Mouse (Mus musculus) erythroblast, adult 5-6 weeks (primary cell): ENCODE measurements at regions not wholly inside any gene's neighbourhood (a gene's known extent, or its start where the extent isn't known, plus 50 kb on each side); places are given as distances from the start of the nearest gene placed in this dataset.

Experiments used
- ATAC-seq: replicated peaks from 2 replicates; pipeline ENCODE4 v1.8.0; 2016; ENCODE audit warnings: moderate number of reproducible peaks, mild to moderate bottlenecking, moderate TSS enrichment, inconsistent platforms; ENCODE audit not compliant: poor library complexity, low FRiP score, severe bottlenecking

DNA sequence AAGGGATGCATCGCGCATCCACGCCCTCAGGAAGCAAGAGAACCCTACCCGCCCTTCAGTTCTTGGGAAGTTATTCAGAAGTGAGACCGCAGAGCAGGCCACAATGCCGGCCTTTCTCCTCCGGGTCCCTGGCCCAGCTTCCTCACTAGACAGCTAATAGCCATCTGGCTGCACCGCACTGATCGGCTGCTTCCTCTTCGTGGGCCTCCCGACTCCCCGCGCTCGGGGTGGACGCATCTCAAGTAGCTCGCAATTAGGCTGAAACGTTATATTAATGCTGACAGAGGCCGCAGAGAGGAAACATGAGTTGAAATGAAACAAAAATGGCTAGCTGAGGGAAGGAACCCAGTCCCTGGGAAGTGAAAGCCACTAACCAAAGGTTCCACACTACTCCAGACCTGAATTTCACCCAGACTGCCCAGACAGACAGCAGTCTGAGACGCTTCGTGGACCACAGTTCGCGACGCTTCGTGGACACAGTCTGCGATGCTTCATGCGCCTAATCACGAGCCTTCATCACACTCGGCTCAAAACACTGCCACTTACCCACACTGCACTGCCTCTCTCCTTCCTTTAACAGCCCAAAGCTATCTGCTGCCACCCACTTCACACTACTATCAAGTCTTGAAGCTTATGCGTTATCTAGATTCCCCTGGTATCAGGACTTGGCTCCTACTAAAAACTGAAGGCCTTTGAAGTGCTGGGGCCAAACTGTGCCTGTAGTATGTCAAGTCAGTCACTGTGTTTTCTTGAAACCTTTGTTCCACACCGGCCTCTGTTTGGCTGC lies 170.0 kb upstream of the Rpl34 start:
- no peak for ATAC-seq

DNA sequence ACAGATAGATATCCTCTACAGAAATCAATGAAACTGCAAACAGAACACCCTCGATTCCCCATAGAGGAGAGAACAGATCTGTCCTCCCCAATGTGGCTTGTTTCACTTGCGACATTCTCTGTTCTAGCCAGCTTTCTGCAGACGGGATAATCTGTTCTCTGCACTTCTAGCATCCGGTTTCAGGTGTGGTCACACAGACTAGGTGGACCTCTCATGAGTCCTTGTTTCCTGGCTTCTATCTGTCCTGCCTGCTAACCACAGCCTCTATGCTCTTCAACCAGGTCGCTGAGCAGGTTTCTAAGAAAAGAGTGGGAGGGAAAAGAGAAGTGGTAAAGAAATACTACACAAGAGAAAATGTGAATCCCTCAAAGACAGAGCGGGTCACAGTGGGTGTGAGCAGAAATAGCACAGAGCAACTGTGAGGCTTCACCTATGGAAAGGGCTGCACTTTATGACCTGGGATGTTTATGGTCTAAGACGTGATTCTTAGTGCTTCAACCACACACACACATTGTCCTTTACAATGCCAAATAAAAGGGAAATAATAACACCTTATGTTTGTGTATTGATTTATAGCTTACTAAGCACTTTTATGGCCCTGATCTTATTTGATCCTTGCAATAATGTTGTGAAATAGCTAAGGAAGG lies 164.1 kb upstream of the Rpl34 start:
- ATAC-seq, result no peak

DNA sequence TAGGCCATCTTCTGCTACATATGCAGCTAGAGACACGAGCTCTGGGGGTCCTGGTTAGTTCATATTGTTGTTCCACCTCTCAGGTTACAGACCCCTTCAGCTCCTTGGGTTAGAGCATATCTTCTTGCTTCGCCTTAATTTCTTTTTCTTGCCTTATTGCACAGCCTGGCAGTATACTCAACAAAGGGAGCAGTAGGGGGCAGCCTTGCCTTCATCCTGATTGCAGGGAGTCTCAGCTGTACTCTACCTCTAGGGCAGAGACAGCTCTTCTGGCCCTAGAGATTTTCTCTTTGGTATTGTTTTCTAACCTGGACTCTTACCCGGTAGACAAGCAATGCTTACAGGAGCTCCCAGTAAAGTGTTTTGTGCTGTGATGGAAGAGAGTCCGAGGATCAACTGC lies 161.1 kb upstream of the Rpl34 start:
- ATAC-seq, result no peak

DNA sequence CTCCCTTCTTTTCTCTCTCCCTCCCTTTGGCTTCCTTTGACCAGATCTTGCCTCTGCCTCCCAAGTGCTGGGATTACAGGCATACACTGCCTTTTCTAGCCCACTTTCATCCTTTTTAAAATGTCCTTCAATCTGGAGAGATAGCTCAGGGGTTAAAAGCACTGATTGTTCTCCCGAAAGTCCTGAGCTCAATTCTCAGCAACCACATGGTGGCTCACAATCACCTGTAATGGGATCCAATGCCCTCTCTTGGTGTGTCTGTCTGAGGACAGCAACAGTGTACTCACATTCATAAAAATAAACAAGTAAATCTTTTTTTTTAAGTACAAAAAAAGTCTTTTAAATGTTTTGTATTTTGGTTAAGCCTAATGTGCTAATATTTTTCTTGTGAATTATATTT lies 158.4 kb upstream of the Rpl34 start:
- no peak for ATAC-seq

DNA sequence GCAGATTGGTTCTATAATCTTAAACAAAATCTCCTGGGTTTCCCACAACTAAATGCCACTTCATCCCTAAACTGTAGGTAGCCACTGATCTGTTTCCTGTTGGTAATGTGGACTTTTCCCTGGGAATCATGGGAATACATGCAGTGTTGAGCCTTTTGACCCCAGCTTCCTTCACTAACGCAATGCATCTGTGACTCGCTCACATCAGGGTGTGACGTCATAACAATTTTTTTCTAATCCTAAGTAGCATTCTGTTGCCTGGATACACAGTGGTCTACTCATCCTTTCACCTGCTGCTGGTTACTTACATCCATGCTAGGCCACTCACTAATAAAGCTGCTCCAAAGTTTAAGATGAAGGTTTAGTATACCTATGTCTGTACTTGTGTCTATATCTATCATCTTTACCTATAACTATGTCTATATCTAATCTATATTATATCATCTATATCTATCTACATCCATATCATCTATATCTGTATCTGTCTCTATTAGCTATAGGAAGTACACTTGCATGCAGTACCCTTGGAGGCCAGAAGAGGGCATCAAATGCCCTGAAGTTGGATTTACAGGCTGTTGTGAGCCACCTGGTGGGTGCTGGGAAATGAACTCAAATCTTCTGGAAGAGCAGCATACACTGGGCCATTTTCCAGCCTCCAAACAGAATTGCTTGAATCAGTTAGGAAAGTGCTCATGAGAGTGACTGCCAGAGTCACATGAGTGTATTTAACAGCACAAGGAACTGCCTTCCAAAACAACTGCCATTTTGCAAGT lies 157.5 kb upstream of the Rpl34 start:
- ATAC-seq, result no peak

DNA sequence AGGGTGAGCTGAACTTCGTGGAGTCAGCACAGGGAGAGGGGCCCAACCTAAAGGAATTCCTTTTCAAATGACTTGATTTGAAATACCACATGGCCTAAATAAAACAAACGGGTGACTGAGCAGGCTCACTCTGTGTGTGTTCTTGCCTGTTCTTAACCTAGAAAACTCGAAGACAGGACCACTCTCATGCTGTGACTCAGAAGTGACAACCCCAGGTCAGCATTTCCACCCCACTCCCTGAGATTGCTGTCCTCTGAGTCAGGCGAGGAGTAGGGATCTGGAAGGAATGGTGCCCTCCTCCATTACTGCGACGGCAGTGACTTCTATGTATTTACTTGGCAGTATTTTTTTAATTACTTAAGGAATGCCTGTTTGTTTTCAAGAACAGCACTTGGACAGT lies 155.8 kb upstream of the Rpl34 start:
- no peak for ATAC-seq

DNA sequence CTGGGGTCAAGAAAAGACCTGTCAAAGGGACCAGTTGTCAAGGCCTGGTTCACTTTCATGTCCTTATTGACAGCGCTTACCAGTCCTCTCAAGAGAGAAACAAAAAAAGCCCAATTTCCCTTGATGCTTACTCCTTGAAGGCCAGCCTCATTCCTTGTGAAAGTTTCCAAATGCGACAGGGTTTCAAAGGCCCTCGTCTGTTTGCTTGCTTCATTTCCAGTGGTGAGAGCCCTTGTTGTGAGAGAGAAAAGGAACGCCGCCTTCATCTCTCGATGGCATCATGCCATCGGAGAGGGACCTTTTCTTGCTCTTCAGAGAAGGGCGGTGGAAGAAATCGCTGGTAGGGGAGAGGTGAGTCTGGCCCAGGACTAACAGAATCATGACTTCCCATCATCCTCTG lies 154.2 kb upstream of the Rpl34 start:
- ATAC-seq, result no peak

DNA sequence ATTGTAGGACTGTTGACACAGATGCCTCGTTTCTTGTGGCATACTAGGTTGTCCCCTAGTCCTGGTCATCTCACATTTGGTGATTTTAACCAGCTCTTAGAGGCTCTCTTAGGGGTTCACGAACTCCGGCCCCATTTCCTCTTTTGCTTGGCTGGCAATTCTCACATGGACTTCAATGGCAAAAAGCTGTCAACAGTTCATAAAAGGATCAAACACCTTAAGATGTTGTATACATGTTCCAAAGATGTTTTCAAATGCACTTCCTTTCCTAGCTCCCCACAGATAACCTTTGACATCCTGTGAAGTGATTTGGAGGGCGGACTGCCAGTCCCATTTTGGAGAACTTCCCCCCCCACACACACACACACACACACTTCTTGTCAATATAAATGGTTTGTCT lies 153.7 kb upstream of the Rpl34 start:
- ATAC-seq, result no peak

DNA sequence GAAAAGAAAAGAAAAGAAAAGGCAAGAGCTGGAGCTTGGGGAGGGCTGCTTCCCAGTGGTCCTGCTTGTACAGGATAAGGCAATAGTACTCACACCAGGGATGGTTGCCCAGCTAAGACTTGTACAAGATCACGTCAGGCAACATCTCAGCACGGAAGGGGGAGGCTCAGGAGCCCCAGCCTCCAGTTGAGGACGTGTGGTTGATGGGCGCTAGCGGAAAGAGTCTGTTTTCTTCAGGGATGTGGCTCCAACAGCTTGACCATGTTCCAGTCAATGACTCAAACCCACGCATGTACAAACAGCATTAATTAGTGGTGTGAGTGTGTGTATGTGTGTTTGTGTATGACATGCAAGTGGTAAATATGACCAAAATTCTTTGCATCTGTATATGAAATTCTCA lies 153.1 kb upstream of the Rpl34 start:
- ATAC-seq, result no peak

DNA sequence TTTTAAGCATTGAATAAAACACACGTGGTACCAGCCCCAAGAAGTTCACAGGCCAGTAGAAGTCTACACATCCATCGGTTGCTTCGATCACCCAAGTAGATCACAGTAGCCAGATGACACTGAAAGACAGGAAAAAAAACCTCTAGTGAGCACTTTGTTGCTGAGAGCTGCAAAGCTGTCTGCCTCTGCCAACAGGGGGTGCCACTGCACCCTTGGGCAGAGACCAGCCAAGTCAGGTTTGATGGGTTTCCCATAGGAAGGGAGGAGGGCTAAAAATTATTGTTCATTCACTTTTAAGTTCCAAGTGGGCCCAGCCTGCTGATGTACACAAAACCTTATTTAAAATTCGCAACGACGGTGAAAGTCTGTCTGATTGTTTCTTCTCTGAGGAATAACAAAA lies 150.3 kb upstream of the Rpl34 start:
- ATAC-seq, result no peak

DNA sequence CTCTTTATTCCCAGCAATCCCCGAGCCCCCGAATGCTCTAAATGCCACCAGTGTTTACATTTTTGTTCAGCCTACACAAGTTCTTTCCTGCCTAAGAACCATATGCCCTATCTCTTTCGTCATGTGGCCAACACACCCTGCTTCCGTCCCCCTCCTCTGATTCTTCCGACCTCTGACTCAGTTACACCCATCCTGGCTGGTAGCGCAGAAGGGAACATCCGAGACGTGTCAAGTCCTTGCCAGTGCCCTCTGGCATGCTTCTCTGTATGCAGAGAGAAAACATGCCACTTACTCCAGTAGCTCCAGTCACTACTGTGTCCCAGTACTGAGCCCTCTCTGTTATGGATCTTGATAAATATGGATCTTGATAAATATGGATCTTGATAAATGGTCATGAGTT lies 149.3 kb upstream of the Rpl34 start:
- ATAC-seq, result no peak

DNA sequence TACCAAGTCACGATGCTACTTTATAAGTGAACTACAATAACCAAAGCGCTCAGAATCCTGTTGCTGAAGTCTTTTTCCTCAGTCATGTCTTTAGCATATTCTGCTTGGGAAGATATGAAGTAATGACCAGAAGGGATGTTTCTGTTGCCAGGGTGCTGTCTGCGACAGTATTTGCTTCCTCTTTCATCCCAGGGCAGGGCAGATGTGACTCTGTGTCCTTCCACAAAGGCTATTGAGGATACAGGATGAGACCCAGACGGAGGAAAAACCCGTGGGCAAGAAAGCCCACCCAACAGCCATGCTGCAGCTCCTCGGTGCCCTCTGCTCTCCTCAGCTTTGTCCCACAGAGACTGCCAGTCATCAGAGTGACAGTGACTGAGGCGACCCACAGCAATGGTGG lies 148.6 kb upstream of the Rpl34 start:
- no peak for ATAC-seq

DNA sequence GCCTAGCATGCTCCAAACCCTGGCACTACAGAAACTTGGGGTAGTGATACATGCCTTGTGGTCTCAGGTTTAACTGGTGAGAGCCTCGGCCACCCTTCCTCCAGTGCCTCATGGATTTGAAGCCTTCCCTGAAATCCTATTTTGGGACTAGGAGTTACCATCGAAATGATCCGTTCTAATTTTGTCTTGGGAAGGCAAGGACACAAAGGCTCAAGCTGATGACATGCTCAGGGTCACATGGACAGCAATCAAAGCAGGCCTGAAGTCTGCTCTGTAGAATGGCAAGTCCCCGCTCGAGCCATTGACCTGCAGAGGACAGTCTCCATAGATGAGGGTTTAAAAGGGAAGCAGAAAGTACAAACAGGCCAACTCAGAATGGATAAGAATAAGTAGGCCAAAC lies 147.8 kb upstream of the Rpl34 start:
- ATAC-seq, result no peak

DNA sequence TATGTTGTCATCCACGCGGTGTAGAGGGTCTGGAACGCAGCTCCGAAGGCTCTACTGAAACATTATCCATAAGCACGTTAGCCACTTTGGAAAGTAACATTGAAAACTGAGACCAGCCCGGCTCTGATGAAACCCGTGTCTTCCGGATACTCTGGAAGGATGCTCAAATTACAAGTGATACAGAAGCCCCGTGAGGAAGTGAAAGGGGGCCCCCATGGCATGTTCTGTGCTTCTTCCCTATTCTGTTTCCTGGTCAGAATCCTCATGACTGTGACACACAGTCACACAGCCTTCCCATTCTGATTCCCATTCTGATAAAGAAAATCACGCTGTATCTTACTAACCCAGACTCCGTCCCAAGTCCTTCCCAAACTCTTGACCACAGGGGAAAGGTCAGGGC lies 143.5 kb upstream of the Rpl34 start:
- ATAC-seq, result no peak

DNA sequence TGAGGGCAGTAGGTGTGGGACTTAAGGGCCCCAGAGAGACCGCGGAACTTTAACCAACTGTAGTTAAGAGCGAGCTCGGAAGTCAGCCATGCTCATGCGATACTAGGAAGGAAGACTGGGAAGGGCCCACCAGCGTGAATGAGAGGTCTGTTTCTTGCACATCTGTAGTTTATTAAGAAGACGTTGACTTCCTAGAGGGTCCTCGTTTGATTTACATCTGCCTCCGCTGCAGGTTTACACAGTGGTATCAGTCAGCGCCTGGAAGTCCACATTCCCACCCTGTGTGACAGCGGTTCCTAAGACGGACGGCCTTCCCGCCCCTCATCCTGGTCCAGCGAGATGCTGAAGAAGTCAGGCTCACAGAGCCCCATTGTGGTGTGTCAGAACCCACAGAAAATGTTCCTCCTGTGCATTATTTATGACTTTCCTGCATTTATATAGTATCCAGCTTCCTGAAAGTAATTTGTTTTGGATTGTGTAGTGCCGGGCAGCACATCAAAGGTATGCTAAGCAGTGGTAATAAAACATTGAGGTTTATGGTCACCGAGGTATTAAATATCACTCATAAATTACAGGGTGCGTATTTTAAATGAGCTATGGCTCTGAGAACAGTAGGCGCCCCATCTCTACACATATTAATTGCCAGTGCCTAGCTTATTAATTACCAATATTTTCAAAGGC lies 136.9 kb upstream of the Rpl34 start:
- ATAC-seq, result no peak

DNA sequence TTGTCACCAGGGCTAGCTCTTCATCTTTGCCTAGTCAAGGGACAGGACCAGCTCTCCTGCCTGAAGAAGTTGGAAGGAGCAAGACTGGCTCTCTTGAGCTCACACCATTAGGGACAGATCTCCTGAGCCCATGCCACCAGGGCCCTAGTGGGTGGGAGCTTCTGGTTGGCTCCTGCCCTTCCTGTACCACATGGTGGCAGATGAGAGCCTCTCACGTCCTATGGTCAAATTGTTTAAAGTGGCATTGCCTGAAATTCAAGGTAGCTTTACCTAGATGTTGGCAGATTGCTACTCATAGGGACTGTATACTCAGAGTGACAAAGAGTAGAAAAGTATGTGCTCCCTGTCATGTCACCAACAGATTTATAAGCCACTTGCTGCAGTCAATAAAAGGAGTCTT lies 134.6 kb upstream of the Rpl34 start:
- ATAC-seq, result no peak

DNA sequence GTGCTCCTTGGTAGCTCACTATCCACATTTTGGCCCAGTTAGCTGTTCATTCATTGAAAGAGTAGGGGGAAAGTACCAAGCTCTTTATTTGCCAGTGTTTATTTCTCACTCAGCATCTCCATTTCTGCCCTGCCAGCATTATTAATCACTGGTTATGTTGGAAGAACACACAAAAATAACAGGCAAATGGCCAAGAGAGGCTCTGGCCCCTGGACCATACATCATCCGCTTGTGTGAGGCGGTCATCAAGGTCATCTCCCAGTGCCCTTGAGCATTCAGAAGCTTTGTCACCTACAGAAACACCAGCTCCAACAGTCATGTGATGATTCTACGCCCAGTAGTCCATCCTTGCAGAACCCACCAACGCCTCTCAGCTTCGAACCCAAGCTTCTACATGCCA lies 133.2 kb upstream of the Rpl34 start:
- no peak for ATAC-seq

DNA sequence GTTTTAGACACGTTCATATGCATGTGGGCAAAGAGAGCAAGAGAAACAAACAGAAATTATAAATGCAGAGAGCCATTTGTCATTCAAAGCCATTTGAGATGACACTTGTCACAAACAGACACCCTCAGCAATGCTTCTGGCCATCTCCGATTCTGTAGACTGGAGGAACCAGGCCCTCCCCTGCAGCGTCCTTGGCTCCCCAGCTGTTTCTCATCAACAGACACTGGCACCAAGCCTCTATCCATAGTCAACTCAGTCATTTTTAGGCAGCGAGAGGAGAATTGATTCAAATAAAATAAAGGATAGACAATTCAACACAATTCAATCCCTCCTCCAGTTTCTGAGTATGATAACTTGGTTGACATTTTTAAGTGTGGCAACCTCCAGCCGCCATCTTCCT lies 130.1 kb upstream of the Rpl34 start:
- no peak for ATAC-seq

DNA sequence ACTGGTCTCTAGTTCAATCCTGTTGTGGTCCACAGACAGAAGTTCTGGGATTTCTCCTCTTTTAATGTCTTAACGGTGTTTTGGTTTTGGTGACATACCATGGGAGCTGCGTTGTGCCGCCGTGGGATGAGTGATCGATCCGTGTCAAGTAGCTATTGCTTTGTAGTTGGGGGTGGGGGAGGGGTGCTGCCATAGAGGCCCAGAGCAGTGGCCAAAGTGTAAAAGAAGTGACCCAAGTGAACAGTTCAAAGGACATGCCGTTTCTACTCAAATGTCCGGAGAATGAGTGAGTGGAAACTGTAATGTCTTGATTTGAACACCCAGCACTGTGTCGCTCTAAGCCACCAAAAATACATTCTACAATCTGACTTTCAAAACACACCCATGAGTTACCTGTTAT lies 123.7 kb upstream of the Rpl34 start:
- no peak for ATAC-seq

DNA sequence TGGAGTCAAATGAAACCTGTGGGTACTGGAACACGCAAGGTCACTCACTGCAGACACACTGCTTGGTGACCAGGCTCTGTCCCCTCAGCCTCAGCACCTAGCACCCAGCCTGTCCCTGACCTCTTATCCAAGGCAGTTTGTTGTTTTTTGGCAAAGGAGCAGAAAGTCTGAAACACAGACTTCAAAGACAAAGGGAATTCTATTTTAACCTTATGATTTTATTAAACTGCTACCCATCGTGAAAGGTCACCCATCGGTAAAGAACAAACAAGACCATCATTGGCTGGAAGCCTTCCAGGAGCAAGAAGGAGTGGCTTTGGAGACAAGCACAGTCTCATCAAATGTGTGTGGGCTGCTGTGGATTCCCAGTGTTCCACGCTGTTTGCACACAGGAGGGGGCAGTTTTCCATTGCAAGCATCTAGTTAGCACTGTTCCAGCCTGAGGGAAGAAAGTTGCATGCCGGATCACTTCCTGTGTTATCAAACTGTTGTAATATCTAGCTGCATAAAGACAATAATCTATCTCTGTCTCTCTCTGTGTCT lies 120.6 kb upstream of the Rpl34 start:
- no peak for ATAC-seq
